Mouse (Mus musculus): Measurements from ENCODE around the gene C1s2. TPM values are rescaled to one million over a fixed set of nuclear protein-coding genes. Genes with fewer than 3 reads are reported as not detected.
A peak's percentile ranks its signal among the peaks of the same experiment; 100 is the strongest.
"Not testable (repeated sequence)": the region's sequence is repeated elsewhere in the genome, so short reads cannot be mapped to it uniquely, and the experiment has no call there.

The C1s2 gene
- total RNA-seq (2015; ENCODE audit: low replicate concordance) (not detected in 2 replicates), total RNA-seq (2017; ENCODE audit: low replicate concordance) (not detected in 2 replicates)

- ATAC-seq (replicated peaks; ENCODE audit: low FRiP score, poor library complexity, severe bottlenecking), result not testable (repeated sequence)
Measured at GRCm38 (mm10) chr6:124635985-124636384, at the start of gene C1s2. C1s2 (minus strand) TSS chr6:124636085.

- ATAC-seq (replicated peaks; ENCODE audit: low FRiP score, poor library complexity, severe bottlenecking), result peak; percentile 57
Measured at GRCm38 (mm10) chr6:124683591-124684417, 47.9 kb upstream of the C1s2 start.

GRCm38 (mm10) chr6:124682291-124682690 lies 46.4 kb upstream of the C1s2 start:
- not testable (repeated sequence) for ATAC-seq (replicated peaks; ENCODE audit: low FRiP score, poor library complexity, severe bottlenecking)

- no peak for ATAC-seq (replicated peaks; ENCODE audit: low FRiP score, poor library complexity, severe bottlenecking)
Measured at GRCm38 (mm10) chr6:124679486-124679885, 43.6 kb upstream of the C1s2 start.

GRCm38 (mm10) chr6:124678769-124679168 lies 42.9 kb upstream of the C1s2 start:
- ATAC-seq (replicated peaks; ENCODE audit: low FRiP score, poor library complexity, severe bottlenecking), result no peak

- no peak for ATAC-seq (replicated peaks; ENCODE audit: low FRiP score, poor library complexity, severe bottlenecking)
Measured at GRCm38 (mm10) chr6:124676171-124676570, 40.3 kb upstream of the C1s2 start.

GRCm38 (mm10) chr6:124674591-124674990 lies 38.7 kb upstream of the C1s2 start:
- ATAC-seq (replicated peaks; ENCODE audit: low FRiP score, poor library complexity, severe bottlenecking), result no peak

GRCm38 (mm10) chr6:124673619-124674018 lies 37.7 kb upstream of the C1s2 start:
- no peak for ATAC-seq (replicated peaks; ENCODE audit: low FRiP score, poor library complexity, severe bottlenecking)

GRCm38 (mm10) chr6:124672100-124672499 lies 36.2 kb upstream of the C1s2 start:
- ATAC-seq (replicated peaks; ENCODE audit: low FRiP score, poor library complexity, severe bottlenecking), result no peak

- ATAC-seq (replicated peaks; ENCODE audit: low FRiP score, poor library complexity, severe bottlenecking), result no peak
Measured at GRCm38 (mm10) chr6:124670281-124670900, 34.5 kb upstream of the C1s2 start.

- no peak for ATAC-seq (replicated peaks; ENCODE audit: low FRiP score, poor library complexity, severe bottlenecking)
Measured at GRCm38 (mm10) chr6:124669234-124669859, 33.5 kb upstream of the C1s2 start.

- ATAC-seq (replicated peaks; ENCODE audit: low FRiP score, poor library complexity, severe bottlenecking), result no peak
Measured at GRCm38 (mm10) chr6:124665011-124665410, 29.1 kb upstream of the C1s2 start.

GRCm38 (mm10) chr6:124664256-124664655 lies 28.4 kb upstream of the C1s2 start:
- ATAC-seq (replicated peaks; ENCODE audit: low FRiP score, poor library complexity, severe bottlenecking), result peak; percentile 48

- ATAC-seq (replicated peaks; ENCODE audit: low FRiP score, poor library complexity, severe bottlenecking), result peak; percentile 26
Measured at GRCm38 (mm10) chr6:124663424-124663795, 27.5 kb upstream of the C1s2 start.

GRCm38 (mm10) chr6:124662477-124663423 lies 26.9 kb upstream of the C1s2 start, which contains the start of gene Lpcat3:
Lpcat3 (plus strand) TSS chr6:124663027.
- peak; percentile 92 for ATAC-seq (replicated peaks; ENCODE audit: low FRiP score, poor library complexity, severe bottlenecking)

- no peak for ATAC-seq (replicated peaks; ENCODE audit: low FRiP score, poor library complexity, severe bottlenecking)
Measured at GRCm38 (mm10) chr6:124661995-124662394, 26.1 kb upstream of the C1s2 start.

- ATAC-seq (replicated peaks; ENCODE audit: low FRiP score, poor library complexity, severe bottlenecking), result no peak
Measured at GRCm38 (mm10) chr6:124661156-124661806, 25.4 kb upstream of the C1s2 start.

GRCm38 (mm10) chr6:124658067-124658466 lies 22.2 kb upstream of the C1s2 start:
- ATAC-seq (replicated peaks; ENCODE audit: low FRiP score, poor library complexity, severe bottlenecking), result no peak

- no peak for ATAC-seq (replicated peaks; ENCODE audit: low FRiP score, poor library complexity, severe bottlenecking)
Measured at GRCm38 (mm10) chr6:124655893-124656292, 20.0 kb upstream of the C1s2 start.

Data from erythroid progenitor cell, adult 5-6 weeks (primary cell).